Mouse (Mus musculus): ENCODE data around the gene Svbp. TPM values are rescaled to one million over a fixed set of nuclear protein-coding genes. Genes with fewer than 3 reads are reported as not detected.

Gene Svbp
- polyA plus RNA-seq, 1 experiment, result 52.4 TPM

DNA sequence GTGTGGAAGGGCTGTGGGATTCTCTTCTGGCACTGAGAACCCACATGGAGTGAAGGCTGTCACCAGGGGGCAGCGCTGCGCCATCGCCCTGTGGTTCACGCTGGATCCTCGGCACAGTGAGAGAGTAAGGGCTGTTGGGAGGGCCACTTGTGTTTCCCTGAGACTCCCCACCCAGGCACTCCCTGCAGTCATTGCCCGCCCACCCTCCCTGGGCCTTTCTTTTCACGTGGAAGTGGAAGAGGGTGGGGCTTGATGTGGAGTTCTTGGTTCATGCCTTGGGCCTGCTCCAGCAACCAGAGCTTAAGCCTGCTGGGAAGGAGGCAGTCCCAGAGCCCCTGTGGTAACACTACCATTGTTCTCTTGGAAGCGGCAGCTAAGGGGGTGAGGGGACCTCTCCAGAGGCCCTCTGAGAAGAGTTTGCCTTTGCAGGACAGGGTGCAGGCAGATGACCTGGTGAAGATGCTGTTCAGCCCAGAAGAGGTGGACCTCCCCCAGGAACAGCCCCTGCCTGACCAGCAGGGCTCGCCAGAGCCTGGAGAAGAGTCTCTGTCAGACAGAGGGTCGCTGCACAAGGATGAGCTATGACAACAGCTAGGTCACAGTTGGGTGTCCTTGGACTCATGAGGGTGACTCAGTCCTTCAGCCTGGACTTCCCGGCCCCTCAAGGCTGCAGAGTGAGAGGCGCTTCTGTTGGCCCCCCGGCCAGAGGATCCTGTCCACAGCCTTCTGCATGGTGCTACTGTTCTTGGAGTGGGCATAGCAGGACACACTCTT is 52.5 kb downstream of the Svbp start:
- no peak for TF ChIP-seq GATA1 (IDR thresholded peaks at IDR 0.05; ENCODE audit: low read length)
- TF ChIP-seq TAL1 (IDR thresholded peaks at IDR 0.05; ENCODE audit: low read length), result no peak
- Histone ChIP-seq H3K4me1 (ENCODE audit: control insufficient read depth) (no peaks in the 10 kb centered on the region), H3K27me3 (ENCODE audit: control insufficient read depth) (no peaks in the 10 kb centered on the region), H3K4me3 (replicated peaks) (no peak overlapping the region), H3K9me3 (ENCODE audit: control insufficient read depth, low read length) (no peaks in the 10 kb centered on the region), H3K36me3 (ENCODE audit: control insufficient read depth) (peaks cover 23% of the 10 kb centered on the region; the same call in 1 of the 2 replicates)

DNA sequence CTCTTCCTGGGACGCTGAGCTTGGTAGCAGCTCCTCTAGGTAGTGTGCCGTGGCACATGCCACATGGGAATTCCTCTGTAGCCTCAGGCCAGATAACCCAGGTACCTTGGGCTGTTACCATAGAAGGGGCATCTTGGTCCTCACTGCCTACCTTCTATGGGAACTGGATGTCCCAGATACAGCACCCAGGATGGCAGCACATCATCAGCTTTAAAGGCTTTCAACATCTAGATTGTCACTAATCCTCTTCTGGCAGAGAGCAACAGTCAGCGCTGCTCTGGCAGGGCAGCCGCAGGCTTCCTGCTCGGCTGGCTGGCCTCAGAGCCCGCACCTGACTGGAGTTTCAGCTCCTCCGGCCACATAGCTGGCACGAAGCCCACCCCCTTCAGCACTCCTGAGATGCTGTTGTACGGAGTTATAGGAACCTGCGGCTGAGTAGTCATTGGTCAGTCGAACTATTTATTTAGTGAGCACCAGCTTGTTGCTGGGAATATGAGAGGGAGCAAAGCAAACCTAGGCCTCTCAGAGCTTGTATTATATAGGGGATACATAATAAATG is 53.4 kb downstream of the Svbp start:
- no peak for TF ChIP-seq TAL1 (IDR thresholded peaks at IDR 0.05; ENCODE audit: low read length)
- no peak for TF ChIP-seq GATA1 (IDR thresholded peaks at IDR 0.05; ENCODE audit: low read length)
- H3K4me1 ChIP-seq (ENCODE audit: control insufficient read depth), result no peaks in the 10 kb centered on the region
- peaks cover 23% of the 10 kb centered on the region; the same call in 1 of the 2 replicates for H3K36me3 ChIP-seq (ENCODE audit: control insufficient read depth)
- H3K27me3 ChIP-seq (ENCODE audit: control insufficient read depth), result no peaks in the 10 kb centered on the region
- no peak overlapping the region for H3K4me3 ChIP-seq (replicated peaks)
- H3K9me3 ChIP-seq (ENCODE audit: control insufficient read depth, low read length), result no peaks in the 10 kb centered on the region

Other genes with a start within 250 kb of the Svbp start
- not detected in 2 replicates for gene Lao1, start 233.7 kb upstream of the Svbp start, polyA plus RNA-seq (2012)
- gene Slc2a1, start 86.6 kb upstream of the Svbp start, polyA plus RNA-seq (2012), result 189 and 215 TPM in 2 replicates
- gene Zfp691, start 21.1 kb upstream of the Svbp start, polyA plus RNA-seq (2012), result 1.8 and 2.0 TPM in 2 replicates
- 27.7 and 29.4 TPM in 2 replicates for gene Ermap, start 5.3 kb upstream of the Svbp start, polyA plus RNA-seq (2012)
- gene Tmem269, start 22.9 kb downstream of the Svbp start, polyA plus RNA-seq (2012), result not detected in 2 replicates
- gene AU022252, start 37.4 kb downstream of the Svbp start, polyA plus RNA-seq (2012), result 1.0 and 1.4 TPM in 2 replicates
- gene P3h1, start 37.6 kb downstream of the Svbp start, polyA plus RNA-seq (2012), result 0.17 and 0.40 TPM in 2 replicates
- not detected in 2 replicates for gene Cldn19, start 60.1 kb downstream of the Svbp start, polyA plus RNA-seq (2012)
- gene Ybx1, start 99.3 kb downstream of the Svbp start, polyA plus RNA-seq (2012), result 29.9 and 36.6 TPM in 2 replicates
- gene Ppih, start 125.2 kb downstream of the Svbp start, polyA plus RNA-seq (2012), result 0.39 and 0.61 TPM in 2 replicates
- gene Ccdc30, start 220.2 kb downstream of the Svbp start, polyA plus RNA-seq (2012), result not detected in 2 replicates
- 0.11 and 0.17 TPM in 2 replicates for gene Ppcs, start 227.1 kb downstream of the Svbp start, polyA plus RNA-seq (2012)
- gene Zmynd12, start 227.5 kb downstream of the Svbp start, polyA plus RNA-seq (2012), result not detected in 2 replicates

Measured in erythroblast, embryonic 14.5 days (primary cell).